Mouse (Mus musculus) heart, postnatal 36 days (tissue): ENCODE measurements around the gene Card10. TPM values are rescaled to one million over a fixed set of nuclear protein-coding genes. Genes with fewer than 3 reads are reported as not detected.
A peak's percentile ranks its signal among the peaks of the same experiment; 100 is the strongest.

Experiments used
- DNase-seq, 2 experiments: peaks; one replicate each; pipeline ENCODE4 v3.0.0; 2021 to 2022
- intact Hi-C: fragments of 180-260 bp; cut with DNase I; formaldehyde crosslinking; loops from one replicate; pipeline ENCODE4 v1.15.1; 2025
- total RNA-seq, 2 experiments: library from RNA; stranded (reverse); gene quantifications; 2 replicates each; pipeline ENCODE4 v1.2.3; 2021

Card10 gene
- total RNA-seq, 2 experiments from 2014 or later = 15.4 to 19.0 TPM

- intact Hi-C loops = loop anchor here (1.0 kb wide), 2 partner anchors 121 to 157 kb away; no protein-coding TSS in a partner anchor
- DNase-seq = peak; percentile 79 to 90
These were observed 58.6 kb downstream of the Card10 start for GRCm38 (mm10) chr15:78744206-78744605.

GRCm38 (mm10) chr15:78742831-78743230, 60.0 kb downstream of the Card10 start:
- DNase-seq = no peak
- intact Hi-C loops = no loop called here

- no peak for DNase-seq
- intact Hi-C loops = no loop called here
These were observed 62.2 kb downstream of the Card10 start for GRCm38 (mm10) chr15:78740662-78741061.

GRCm38 (mm10) chr15:78737146-78737545, 65.7 kb downstream of the Card10 start:
- intact Hi-C loops = no loop called here
- no peak for DNase-seq

GRCm38 (mm10) chr15:78736681-78737100, 66.2 kb downstream of the Card10 start:
- intact Hi-C loops = no loop called here
- DNase-seq = no peak

GRCm38 (mm10) chr15:78736181-78736579, 66.7 kb downstream of the Card10 start:
- intact Hi-C loops = no loop called here
- no peak for DNase-seq

GRCm38 (mm10) chr15:78735431-78736180, 67.2 kb downstream of the Card10 start:
- intact Hi-C loops = no loop called here
- DNase-seq = no peak

- no peak for DNase-seq
- intact Hi-C loops = no loop called here
These were observed 71.0 kb downstream of the Card10 start for GRCm38 (mm10) chr15:78731830-78732229.

GRCm38 (mm10) chr15:78730315-78731049, 72.4 kb downstream of the Card10 start:
- intact Hi-C loops = no loop called here
- no peak for DNase-seq

- intact Hi-C loops = no loop called here
- no peak for DNase-seq
These were observed 76.1 kb downstream of the Card10 start for GRCm38 (mm10) chr15:78726697-78727096.

Other genes starting within 250 kb of the Card10 start
- 1 to 10 TPM; 2.7 to 7.4 TPM for gene Rac2, start 230.3 kb downstream of the Card10 start, total RNA-seq
- gene Cyth4, start 206.0 kb downstream of the Card10 start, total RNA-seq = 1 to 10 TPM; 5.3 to 7.7 TPM
- gene Elfn2, start 84.3 kb downstream of the Card10 start, total RNA-seq = 1 to 10 TPM in 1 of 2 experiments, under 1 TPM in 1; 0.75 to 1.5 TPM
- gene Mfng, start 29.6 kb downstream of the Card10 start, total RNA-seq = 10 to 100 TPM; 11.2 to 11.8 TPM
- 10 to 100 TPM; 37.6 to 47.6 TPM for gene Cdc42ep1, start 39.6 kb upstream of the Card10 start, total RNA-seq
- gene Lgals2, start 52.5 kb upstream of the Card10 start, total RNA-seq = under 1 TPM in 1 of 2 experiments, not detected in 1; 0.56 TPM
- 10 to 100 TPM; 40.3 to 43.2 TPM for gene Gga1, start 74.1 kb upstream of the Card10 start, total RNA-seq
- not detected for gene Gm49510, start 96.6 kb upstream of the Card10 start, total RNA-seq
- gene Sh3bp1, start 96.7 kb upstream of the Card10 start, total RNA-seq = 1 to 10 TPM; 5.8 to 6.5 TPM
- gene Pdxp, start 110.9 kb upstream of the Card10 start, total RNA-seq = under 1 TPM; 0.60 to 0.78 TPM
- gene Lgals1, start 123.7 kb upstream of the Card10 start, total RNA-seq = 100 to 1,000 TPM; 180 to 208 TPM
- gene Nol12, start 131.9 kb upstream of the Card10 start, total RNA-seq = 10 to 100 TPM; 14.2 to 16.2 TPM
- gene Triobp, start 144.7 kb upstream of the Card10 start, total RNA-seq = 10 to 100 TPM; 36.7 to 40.3 TPM
- 100 to 1,000 TPM in 1 of 2 experiments, 10 to 100 TPM in 1; 79.2 to 117 TPM for gene H1f0, start 225.4 kb upstream of the Card10 start, total RNA-seq
- not detected for gene Galr3, start 238.8 kb upstream of the Card10 start, total RNA-seq